Mouse (Mus musculus) CH12.LX (cell line): Measurements from ENCODE around the gene Eif1.

Source experiments
- CTCF ChIP-seq, 2 experiments: IDR thresholded peaks in 1 of 2; conservative IDR thresholded peaks in 1 of 2; 2 replicates each; pipeline ENCODE4 v1.5.1; 2011 to 2012; ENCODE audit warnings: low read depth in 2 of 2, low read length in 2 of 2, improper control_type of control experiment in 1 of 2, inconsistent platforms in 1 of 2, mild to moderate bottlenecking in 1 of 2, moderate library complexity in 1 of 2
- ELF1 ChIP-seq: IDR thresholded peaks from 2 replicates; pipeline ENCODE4 v1.6.1; 2014; ENCODE audit warnings: low read depth, mild to moderate bottlenecking, inconsistent platforms, low read length, improper control_type of control experiment
- POLR2A ChIP-seq: IDR thresholded peaks from 2 replicates; pipeline ENCODE4 v1.6.1; 2011; ENCODE audit warnings: low read depth, mild to moderate bottlenecking, improper control_type of control experiment, low read length

DNA sequence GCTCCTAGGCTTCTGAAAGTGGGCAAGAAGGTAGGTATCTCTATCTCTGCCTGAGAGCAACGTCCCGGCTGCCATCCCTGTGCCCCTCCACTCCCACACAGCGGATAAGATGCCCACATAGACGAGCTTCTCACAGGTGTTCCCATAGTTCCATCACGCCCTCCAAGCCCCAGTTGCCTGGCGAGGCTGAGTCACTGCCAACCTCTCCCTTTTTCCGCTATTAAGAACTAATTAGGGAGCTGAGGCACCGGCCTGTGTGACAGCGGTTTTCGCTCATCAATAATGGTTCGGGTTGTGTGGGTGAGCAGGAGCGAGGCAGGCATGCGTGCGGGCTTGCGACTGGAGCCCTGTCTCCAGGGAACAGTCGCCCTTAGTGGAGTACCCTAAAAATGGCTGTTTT lies 10.6 kb downstream of the Eif1 start:
- TF ChIP-seq ELF1 (no peak), CTCF (conservative IDR thresholded peaks at IDR 0.05 in 1 of 2, IDR thresholded peaks at IDR 0.05 in 1 of 2; ENCODE audit: low read depth in 2 of 2, low read length in 2 of 2) (no peak), POLR2A (no peak)
